Mouse (Mus musculus) myocyte (in vitro differentiated cells): ENCODE results near the gene Prkca. TPM values are rescaled to one million over a fixed set of nuclear protein-coding genes. Genes with fewer than 3 reads are reported as not detected.

ENCODE experiments used
- H3K27me3 ChIP-seq: one replicate; pipeline ENCODE4 v1.6.1; 2011; ENCODE audit not compliant: control insufficient read depth, insufficient read depth, insufficient read length
- H3K36me3 ChIP-seq: one replicate; pipeline ENCODE4 v1.6.1; 2011; ENCODE audit not compliant: control insufficient read depth, insufficient read depth
- H3K4me2 ChIP-seq: one replicate; pipeline ENCODE4 v1.6.1; 2011; ENCODE audit warnings: low read depth, control low read depth
- H3K4me3 ChIP-seq: one replicate; pipeline ENCODE4 v1.5.1; 2011; ENCODE audit warnings: mild to moderate bottlenecking, control low read depth, moderate library complexity
- H3K79me2 ChIP-seq: one replicate; pipeline ENCODE4 v1.6.1; 2011; ENCODE audit not compliant: control insufficient read depth, insufficient read depth
- H3ac ChIP-seq: one replicate; pipeline ENCODE4 v1.6.1; 2011; ENCODE audit not compliant: control insufficient read depth, insufficient read length
- CEBPB ChIP-seq: IDR thresholded peaks from 2 replicates; pipeline ENCODE4 v1.6.1; 2011; ENCODE audit warnings: mild to moderate bottlenecking, moderate library complexity; ENCODE audit not compliant: poor library complexity, insufficient read depth, severe bottlenecking
- E2F4 ChIP-seq: IDR thresholded peaks from one replicate; pipeline ENCODE4 v1.6.1; 2011; ENCODE audit warnings: mild to moderate bottlenecking, control low read depth, moderate library complexity; ENCODE audit not compliant: insufficient read depth
- MAX ChIP-seq: IDR thresholded peaks from one replicate; pipeline ENCODE4 v1.6.1; 2011; ENCODE audit warnings: low read depth, mild to moderate bottlenecking, control low read depth
- MYOD1 ChIP-seq, 3 experiments: IDR thresholded peaks; one replicate each; pipeline ENCODE4 v1.6.1; 2011; ENCODE audit warnings: control low read depth in 2 of 3, low read depth in 2 of 3, mild to moderate bottlenecking in 2 of 3, moderate library complexity in 1 of 3; ENCODE audit not compliant: insufficient read length in 2 of 3, control insufficient read depth in 1 of 3
- MYOG ChIP-seq, 3 experiments: IDR thresholded peaks; one replicate each; pipeline ENCODE4 v1.6.1; 2011; ENCODE audit warnings: control low read depth in 2 of 3, low read depth in 2 of 3, mild to moderate bottlenecking in 2 of 3; ENCODE audit not compliant: insufficient read length in 2 of 3, control insufficient read depth in 1 of 3, insufficient read depth in 1 of 3
- POLR2A ChIP-seq: IDR thresholded peaks from one replicate; pipeline ENCODE4 v1.6.1; 2011; ENCODE audit warnings: low read depth, mild to moderate bottlenecking, control low read depth, moderate library complexity; ENCODE audit not compliant: insufficient read length
- POLR2AphosphoS2 ChIP-seq: IDR thresholded peaks from one replicate; pipeline ENCODE4 v1.6.1; 2011; ENCODE audit warnings: low read depth, control low read depth; ENCODE audit not compliant: insufficient read length
- REST ChIP-seq: IDR thresholded peaks from one replicate; pipeline ENCODE4 v1.6.1; 2011; ENCODE audit warnings: mild to moderate bottlenecking, control low read depth, moderate library complexity; ENCODE audit not compliant: insufficient read depth, insufficient read length
- SRF ChIP-seq: IDR thresholded peaks from one replicate; pipeline ENCODE4 v1.6.1; 2011; ENCODE audit warnings: low read depth; ENCODE audit not compliant: control insufficient read depth, insufficient read length
- TCF12 ChIP-seq: IDR thresholded peaks from one replicate; pipeline ENCODE4 v1.6.1; 2011; ENCODE audit warnings: mild to moderate bottlenecking, control low read depth; ENCODE audit not compliant: poor library complexity, insufficient read depth, severe bottlenecking
- TCF3 ChIP-seq: IDR thresholded peaks from one replicate; pipeline ENCODE4 v1.6.1; 2011; ENCODE audit warnings: low read depth, control low read depth; ENCODE audit not compliant: insufficient read length
- USF1 ChIP-seq: IDR thresholded peaks from one replicate; pipeline ENCODE4 v1.6.1; 2011; ENCODE audit warnings: low read depth, mild to moderate bottlenecking, control low read depth, moderate library complexity
- polyA plus RNA-seq: library from polyadenylated mRNA; unstranded; fragments of >200 nt; fragmentation: generic; extraction: Trizol; gene quantifications from one replicate; pipeline ENCODE4 v1.2.1, GENCODE M21; 2012; ENCODE audit warnings: missing spikeins

Prkca gene
- polyA plus RNA-seq, 1 experiment, result 15.3 TPM

DNA sequence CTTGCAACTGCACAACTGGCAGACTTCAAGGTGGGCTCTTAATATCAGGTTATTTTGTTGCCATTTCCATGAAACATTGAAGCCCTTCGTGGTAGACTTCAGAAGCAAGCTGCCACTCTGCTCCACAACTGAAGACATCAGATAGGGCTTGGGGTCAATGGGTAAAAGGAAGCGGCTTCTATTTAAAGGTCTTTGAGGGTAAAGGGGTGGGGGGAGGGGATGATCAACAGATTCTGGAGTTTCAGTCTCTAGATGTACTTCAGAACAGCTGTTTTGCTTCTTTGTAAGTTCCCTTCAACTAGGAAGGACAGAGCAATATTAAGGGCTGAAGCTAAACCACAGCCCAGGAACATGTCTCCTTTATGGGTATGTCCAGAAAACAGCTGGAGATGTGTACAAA, 31.8 kb downstream of the Prkca start:
- Histone ChIP-seq H3ac (no peak overlapping the region), H3K27me3 (no peaks in the 10 kb centered on the region), H3K36me3 (no peaks in the 10 kb centered on the region), H3K79me2 (peaks cover 56% of the 10 kb centered on the region), H3K4me2 (no peak overlapping the region), H3K4me3 (no peak overlapping the region)
- no peak for TF ChIP-seq SRF
- no peak for TF ChIP-seq CEBPB
- no peak for TF ChIP-seq MYOD1 (IDR thresholded peaks at IDR 0.05; ENCODE audit: control insufficient read depth in 1 of 3, insufficient read length in 2 of 3, low read depth in 2 of 3)
- TF ChIP-seq E2F4, result no peak
- TF ChIP-seq TCF12, result no peak
- TF ChIP-seq TCF3, result no peak
- no peak for TF ChIP-seq REST
- no peak for TF ChIP-seq MAX
- TF ChIP-seq MYOG (IDR thresholded peaks at IDR 0.05; ENCODE audit: control insufficient read depth in 1 of 3, insufficient read depth in 1 of 3, insufficient read length in 2 of 3, low read depth in 2 of 3), result no peak
- no peak for TF ChIP-seq USF1

DNA sequence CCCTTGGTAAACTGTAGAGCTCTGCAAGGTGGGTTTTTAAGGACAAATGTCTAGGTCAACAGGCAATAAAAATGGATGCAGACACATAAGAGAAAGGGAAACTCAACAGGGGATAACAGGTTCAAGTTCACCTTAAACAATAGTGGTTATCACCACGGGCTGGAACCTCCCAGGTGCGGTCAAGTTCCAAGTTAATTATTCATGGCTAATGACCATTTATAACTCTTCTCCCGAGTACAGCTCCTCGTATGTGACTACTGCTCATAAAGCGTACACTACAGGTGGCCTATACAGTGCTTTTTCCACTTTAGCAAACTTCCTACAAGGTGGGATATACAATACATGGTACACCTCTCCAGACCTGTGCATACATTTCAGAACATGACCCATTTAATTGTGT, 33.9 kb downstream of the Prkca start:
- TF ChIP-seq POLR2A (no peak), MYOD1 (IDR thresholded peaks at IDR 0.05; ENCODE audit: control insufficient read depth in 1 of 3, insufficient read length in 2 of 3, low read depth in 2 of 3) (no peak), SRF (no peak), TCF3 (no peak), E2F4 (no peak), POLR2AphosphoS2 (no peak), MYOG (IDR thresholded peaks at IDR 0.05; ENCODE audit: control insufficient read depth in 1 of 3, insufficient read depth in 1 of 3, insufficient read length in 2 of 3, low read depth in 2 of 3) (no peak), REST (no peak), CEBPB (no peak), USF1 (no peak)
- Histone ChIP-seq H3K79me2 (peaks cover 66% of the 10 kb centered on the region), H3K27me3 (no peaks in the 10 kb centered on the region), H3K4me2 (no peak overlapping the region), H3K4me3 (no peak overlapping the region), H3K36me3 (no peaks in the 10 kb centered on the region), H3ac (no peak overlapping the region)

DNA sequence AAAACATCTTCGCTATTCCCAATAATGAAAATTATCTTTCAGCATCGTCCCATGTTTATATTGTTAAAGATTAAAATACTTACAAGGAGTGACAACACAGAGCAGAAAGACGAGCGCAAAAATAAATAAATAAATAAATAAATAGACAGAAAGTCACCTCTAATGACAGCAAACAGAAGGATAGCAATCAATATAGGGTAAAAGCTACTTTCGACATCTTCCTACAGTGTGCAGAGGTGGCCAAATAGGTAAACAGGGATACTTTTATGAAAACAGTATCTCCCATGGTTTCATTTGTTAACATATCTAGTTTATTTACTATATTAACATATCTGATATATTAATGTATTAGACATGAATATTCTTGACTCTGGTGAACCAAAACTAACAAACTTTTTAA, 35.5 kb downstream of the Prkca start:
- Histone ChIP-seq H3K36me3 (no peaks in the 10 kb centered on the region), H3K4me2 (no peak overlapping the region), H3ac (no peak overlapping the region), H3K27me3 (no peaks in the 10 kb centered on the region), H3K79me2 (peaks cover 71% of the 10 kb centered on the region), H3K4me3 (no peak overlapping the region)
- TF ChIP-seq TCF3 (no peak), POLR2AphosphoS2 (no peak), MAX (no peak), E2F4 (no peak)

DNA sequence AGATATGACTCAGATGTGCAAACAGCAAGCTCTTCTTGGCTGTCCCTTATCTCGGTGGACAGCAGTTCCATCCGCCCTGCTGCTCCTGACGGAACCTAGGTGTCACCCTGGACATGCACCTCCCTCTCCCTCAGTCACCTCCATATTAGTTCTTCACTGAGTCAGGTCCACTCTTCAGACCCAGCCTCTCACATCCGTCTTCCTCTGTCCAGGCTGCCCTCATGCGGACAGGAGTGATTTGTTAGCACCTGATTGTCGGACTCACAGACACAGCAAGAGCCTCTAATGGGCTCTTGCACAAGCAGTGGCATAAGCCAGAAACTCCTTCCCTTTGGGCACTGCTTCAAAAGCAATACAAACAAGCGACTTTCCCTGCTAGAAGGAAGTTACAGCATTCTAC, 36.5 kb downstream of the Prkca start:
- Histone ChIP-seq H3K4me2 (no peak overlapping the region), H3K36me3 (no peaks in the 10 kb centered on the region), H3K27me3 (no peaks in the 10 kb centered on the region), H3K4me3 (no peak overlapping the region), H3K79me2 (peaks cover 78% of the 10 kb centered on the region), H3ac (no peak overlapping the region)
- no peak for TF ChIP-seq MYOG (IDR thresholded peaks at IDR 0.05; ENCODE audit: control insufficient read depth in 1 of 3, insufficient read depth in 1 of 3, insufficient read length in 2 of 3, low read depth in 2 of 3)
- TF ChIP-seq MAX, result no peak
- TF ChIP-seq POLR2A, result no peak
- no peak for TF ChIP-seq REST
- TF ChIP-seq MYOD1 (IDR thresholded peaks at IDR 0.05; ENCODE audit: control insufficient read depth in 1 of 3, insufficient read length in 2 of 3, low read depth in 2 of 3), result no peak
- no peak for TF ChIP-seq TCF12
- TF ChIP-seq POLR2AphosphoS2, result no peak
- no peak for TF ChIP-seq TCF3
- no peak for TF ChIP-seq CEBPB
- no peak for TF ChIP-seq SRF
- TF ChIP-seq E2F4, result no peak
- TF ChIP-seq USF1, result no peak

DNA sequence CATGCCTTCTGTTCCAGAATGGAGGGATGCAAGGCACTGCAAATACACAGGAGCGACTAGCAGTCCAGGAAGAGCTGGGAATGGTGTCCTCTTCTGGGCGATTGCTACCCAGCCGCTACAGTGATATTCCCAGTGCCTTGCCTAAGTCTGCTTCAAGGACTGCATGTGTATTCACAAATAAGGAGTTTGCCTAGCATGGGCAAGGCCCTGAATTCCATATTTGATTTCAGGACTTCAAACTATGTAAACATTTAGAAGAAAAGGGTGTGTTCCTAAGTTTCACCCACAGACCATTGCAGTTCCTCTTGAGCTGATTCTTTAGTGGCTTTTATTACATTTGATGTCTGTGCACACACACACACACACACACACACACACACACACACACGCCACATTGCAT, 39.9 kb downstream of the Prkca start:
- H3K79me2 ChIP-seq, result peaks cover 79% of the 10 kb centered on the region
- H3K27me3 ChIP-seq, result no peaks in the 10 kb centered on the region
- no peak overlapping the region for H3ac ChIP-seq
- no peak overlapping the region for H3K4me3 ChIP-seq
- TF ChIP-seq MYOG (IDR thresholded peaks at IDR 0.05; ENCODE audit: control insufficient read depth in 1 of 3, insufficient read depth in 1 of 3, insufficient read length in 2 of 3, low read depth in 2 of 3), result no peak
- no peak for TF ChIP-seq TCF3
- TF ChIP-seq POLR2AphosphoS2, result no peak
- no peak for TF ChIP-seq MAX
- no peak for TF ChIP-seq MYOD1 (IDR thresholded peaks at IDR 0.05; ENCODE audit: control insufficient read depth in 1 of 3, insufficient read length in 2 of 3, low read depth in 2 of 3)
- TF ChIP-seq TCF12, result no peak
- TF ChIP-seq CEBPB, result no peak
- TF ChIP-seq POLR2A, result no peak
- no peak for TF ChIP-seq E2F4
- TF ChIP-seq USF1, result no peak
- H3K4me2 ChIP-seq, result no peak overlapping the region
- H3K36me3 ChIP-seq, result no peaks in the 10 kb centered on the region
